Mouse (Mus musculus) thymus, adult 18-20 months (tissue): ENCODE measurements around the gene 4933405L10Rik.

ENCODE experiments used
- DNase-seq, 2 experiments: peaks; one replicate each; pipeline ENCODE4 v3.0.0; 2022; ENCODE audit warnings: mixed read lengths in 2 of 2

4933405L10Rik gene

DNA sequence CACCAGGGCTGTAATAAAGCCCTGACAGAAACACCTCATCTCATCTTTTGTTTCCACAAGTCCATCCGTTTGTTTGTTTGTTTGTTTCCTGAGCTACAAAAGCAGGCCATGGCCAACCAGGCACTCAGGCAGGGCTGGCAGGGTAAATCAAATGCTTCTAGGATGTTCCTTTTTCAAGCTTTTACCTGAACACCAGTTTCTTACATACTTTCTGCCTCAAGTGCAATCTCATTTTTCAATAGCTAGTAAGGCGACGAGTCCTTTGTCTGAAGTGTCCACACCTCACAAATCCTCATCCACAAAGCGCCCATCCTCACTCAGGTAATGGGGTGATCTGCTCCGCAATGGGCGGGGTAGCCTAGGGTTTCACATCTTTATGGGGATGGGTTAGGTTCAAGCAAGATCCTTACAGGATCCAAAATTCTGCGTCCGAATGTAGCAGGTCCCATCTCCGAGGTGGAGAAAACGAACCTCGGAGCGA lies 50.4 kb downstream of the 4933405L10Rik start:
- no peak for DNase-seq

DNA sequence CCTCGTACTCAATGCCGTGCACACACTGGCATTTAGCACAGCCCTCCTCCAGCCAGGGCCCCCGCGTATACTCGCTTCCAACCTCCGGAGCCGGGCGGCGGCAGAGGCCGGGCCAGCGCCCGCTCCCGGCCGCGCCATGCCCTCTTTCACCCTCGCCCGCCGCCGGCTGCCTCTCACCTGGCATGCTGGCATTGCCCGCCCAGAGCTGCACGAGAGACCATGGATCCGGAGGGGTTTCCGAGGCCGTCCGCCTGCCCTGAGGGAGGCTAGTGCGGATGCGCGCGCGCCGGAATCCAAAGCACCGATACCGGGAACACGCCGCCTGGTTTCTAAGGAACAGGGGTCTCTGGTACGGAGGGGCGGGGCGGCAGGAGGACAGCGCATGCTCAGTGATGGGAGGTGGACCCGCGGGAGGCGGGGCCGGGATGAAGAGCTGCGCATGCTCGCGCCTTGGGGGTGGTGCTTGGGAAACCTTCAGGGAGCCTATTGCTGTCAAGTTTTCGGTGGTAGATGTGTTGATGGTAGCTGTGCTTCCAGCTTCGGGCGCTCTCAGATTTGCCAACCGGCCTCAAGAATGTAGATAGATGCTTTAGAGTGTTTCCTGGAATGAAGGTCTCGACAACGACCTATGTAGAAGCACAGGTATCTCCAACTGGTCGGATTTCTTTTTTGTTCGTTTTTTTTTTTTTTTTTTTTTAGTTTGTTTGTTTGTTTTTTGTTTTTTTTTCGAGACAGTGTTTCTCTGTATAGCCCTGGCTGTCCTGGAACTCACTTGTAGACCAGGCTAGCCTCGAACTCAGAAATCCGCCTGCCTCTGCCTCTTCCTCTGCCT lies 51.0 kb downstream of the 4933405L10Rik start, which contains the start of gene Gfod2:
Gfod2 (minus strand) TSS at position 388 of the 832 bp plus-strand sequence.
- DNase-seq: peak; percentile 97 to 98
